Mouse (Mus musculus): ENCODE results near the gene Micu1. TPM values are rescaled to one million over a fixed set of nuclear protein-coding genes. Genes with fewer than 3 reads are reported as not detected.

Gene Micu1
- polyA plus RNA-seq, 1 experiment from 2014 or later = 78.4 TPM

- no peak overlapping the region for H3K4me2 ChIP-seq (ENCODE audit: low read length)
- no peak overlapping the region for H3K9ac ChIP-seq (ENCODE audit: low read depth, low read length)
- peaks cover 9% of the 10 kb centered on the region for H3K4me1 ChIP-seq (ENCODE audit: control insufficient read depth, insufficient read depth, low read length)
- H3K4me3 ChIP-seq (ENCODE audit: low read depth, low read length) = no peak overlapping the region
- no peaks in the 10 kb centered on the region for H3K27me3 ChIP-seq (ENCODE audit: control insufficient read depth, insufficient read depth, low read depth, low read length)
- H3K36me3 ChIP-seq (ENCODE audit: control insufficient read depth, insufficient read depth, low read length) = no peaks in the 10 kb centered on the region
- WGBS = 84% methylated on average over 12 of the region's 12 CpGs
- H3K9me3 ChIP-seq (replicated peaks; ENCODE audit: control insufficient read depth, low read length, poor library complexity, severe bottlenecking) = no peaks in the 10 kb centered on the region
- H3K27ac ChIP-seq (ENCODE audit: low read length) = no peak overlapping the region
- 0 out of 2 replicates have a peak, but pooled peaks have one; percentile 22 for ATAC-seq
Measured at GRCm38 (mm10) chr10:59800826-59801501, 98.7 kb downstream of the Micu1 start.

- no peak overlapping the region for H3K4me2 ChIP-seq (ENCODE audit: low read length)
- no peak overlapping the region for H3K4me3 ChIP-seq (ENCODE audit: low read depth, low read length)
- no peaks in the 10 kb centered on the region for H3K36me3 ChIP-seq (ENCODE audit: control insufficient read depth, insufficient read depth, low read length)
- H3K4me1 ChIP-seq (ENCODE audit: control insufficient read depth, insufficient read depth, low read length) = no peaks in the 10 kb centered on the region; the same call in 1 of the 2 replicates
- peak; percentile 52 for ATAC-seq
- H3K27ac ChIP-seq (ENCODE audit: low read length) = 0 out of 2 replicates have a peak overlapping the region, but pooled peaks have one; percentile 23
- no peaks in the 10 kb centered on the region for H3K27me3 ChIP-seq (ENCODE audit: control insufficient read depth, insufficient read depth, low read depth, low read length)
- H3K9me3 ChIP-seq (replicated peaks; ENCODE audit: control insufficient read depth, low read length, poor library complexity, severe bottlenecking) = no peaks in the 10 kb centered on the region
- no peak overlapping the region for H3K9ac ChIP-seq (ENCODE audit: low read depth, low read length)
- 72% methylated on average over 4 of the region's 4 CpGs for WGBS
Measured at GRCm38 (mm10) chr10:59808677-59809076, 106.4 kb downstream of the Micu1 start.

GRCm38 (mm10) chr10:59809991-59810574, 107.8 kb downstream of the Micu1 start:
- Histone ChIP-seq H3K27me3 (ENCODE audit: control insufficient read depth, insufficient read depth, low read depth, low read length) (no peaks in the 10 kb centered on the region), H3K27ac (ENCODE audit: low read length) (no peak overlapping the region), H3K4me2 (ENCODE audit: low read length) (no peak overlapping the region), H3K9ac (ENCODE audit: low read depth, low read length) (no peak overlapping the region), H3K4me3 (ENCODE audit: low read depth, low read length) (no peak overlapping the region), H3K36me3 (ENCODE audit: control insufficient read depth, insufficient read depth, low read length) (no peaks in the 10 kb centered on the region), H3K9me3 (replicated peaks; ENCODE audit: control insufficient read depth, low read length, poor library complexity, severe bottlenecking) (no peaks in the 10 kb centered on the region), H3K4me1 (ENCODE audit: control insufficient read depth, insufficient read depth, low read length) (no peaks in the 10 kb centered on the region; the same call in 1 of the 2 replicates)
- ATAC-seq = no peak
- 85% methylated on average over 4 of the region's 4 CpGs for WGBS

GRCm38 (mm10) chr10:59812939-59813338, 110.7 kb downstream of the Micu1 start:
- H3K27me3 ChIP-seq (ENCODE audit: control insufficient read depth, insufficient read depth, low read depth, low read length) = no peaks in the 10 kb centered on the region
- WGBS = 16% methylated on average over 13 of the region's 13 CpGs
- H3K4me3 ChIP-seq (ENCODE audit: low read depth, low read length) = no peak overlapping the region
- H3K9ac ChIP-seq (ENCODE audit: low read depth, low read length) = no peak overlapping the region
- no peaks in the 10 kb centered on the region; the same call in 1 of the 2 replicates for H3K4me1 ChIP-seq (ENCODE audit: control insufficient read depth, insufficient read depth, low read length)
- H3K36me3 ChIP-seq (ENCODE audit: control insufficient read depth, insufficient read depth, low read length) = no peaks in the 10 kb centered on the region
- no peak overlapping the region for H3K4me2 ChIP-seq (ENCODE audit: low read length)
- no peak overlapping the region for H3K27ac ChIP-seq (ENCODE audit: low read length)
- ATAC-seq = no peak
- no peaks in the 10 kb centered on the region for H3K9me3 ChIP-seq (replicated peaks; ENCODE audit: control insufficient read depth, low read length, poor library complexity, severe bottlenecking)

- no peak overlapping the region for H3K4me2 ChIP-seq (ENCODE audit: low read length)
Measured at GRCm38 (mm10) chr10:59813759-59814158, 111.5 kb downstream of the Micu1 start.

GRCm38 (mm10) chr10:59814505-59815155, 112.4 kb downstream of the Micu1 start:
- WGBS = 73% methylated on average over 7 of the region's 7 CpGs
- no peak for ATAC-seq
- no peak overlapping the region for H3K27ac ChIP-seq (ENCODE audit: low read length)

More at GRCm38 (mm10) chr10:59813759-59814158, 111.5 kb downstream of the Micu1 start:
- WGBS = 87% methylated on average over 9 of the region's 9 CpGs
- no peak for ATAC-seq
- no peaks in the 10 kb centered on the region for H3K36me3 ChIP-seq (ENCODE audit: control insufficient read depth, insufficient read depth, low read length)
- no peaks in the 10 kb centered on the region for H3K9me3 ChIP-seq (replicated peaks; ENCODE audit: control insufficient read depth, low read length, poor library complexity, severe bottlenecking)
- no peaks in the 10 kb centered on the region; the same call in 1 of the 2 replicates for H3K4me1 ChIP-seq (ENCODE audit: control insufficient read depth, insufficient read depth, low read length)
- no peak overlapping the region for H3K4me3 ChIP-seq (ENCODE audit: low read depth, low read length)
- no peak overlapping the region for H3K27ac ChIP-seq (ENCODE audit: low read length)
- H3K27me3 ChIP-seq (ENCODE audit: control insufficient read depth, insufficient read depth, low read depth, low read length) = no peaks in the 10 kb centered on the region
- no peak overlapping the region for H3K9ac ChIP-seq (ENCODE audit: low read depth, low read length)

GRCm38 (mm10) chr10:59816569-59816968, 114.3 kb downstream of the Micu1 start:
- WGBS = 76% methylated on average over 6 of the region's 6 CpGs

More at GRCm38 (mm10) chr10:59814505-59815155, 112.4 kb downstream of the Micu1 start:
- H3K27me3 ChIP-seq (ENCODE audit: control insufficient read depth, insufficient read depth, low read depth, low read length) = no peaks in the 10 kb centered on the region
- no peak overlapping the region for H3K4me3 ChIP-seq (ENCODE audit: low read depth, low read length)
- H3K4me1 ChIP-seq (ENCODE audit: control insufficient read depth, insufficient read depth, low read length) = no peaks in the 10 kb centered on the region
- no peaks in the 10 kb centered on the region for H3K36me3 ChIP-seq (ENCODE audit: control insufficient read depth, insufficient read depth, low read length)
- H3K9me3 ChIP-seq (replicated peaks; ENCODE audit: control insufficient read depth, low read length, poor library complexity, severe bottlenecking) = no peaks in the 10 kb centered on the region
- no peak overlapping the region for H3K9ac ChIP-seq (ENCODE audit: low read depth, low read length)
- no peak overlapping the region for H3K4me2 ChIP-seq (ENCODE audit: low read length)

GRCm38 (mm10) chr10:59817528-59817927, 115.3 kb downstream of the Micu1 start:
- no peaks in the 10 kb centered on the region for H3K27me3 ChIP-seq (ENCODE audit: control insufficient read depth, insufficient read depth, low read depth, low read length)
- ATAC-seq = 0 out of 2 replicates have a peak, but pooled peaks have one; percentile 26
- H3K4me2 ChIP-seq (ENCODE audit: low read length) = no peak overlapping the region
- H3K4me1 ChIP-seq (ENCODE audit: control insufficient read depth, insufficient read depth, low read length) = no peaks in the 10 kb centered on the region
- 20% methylated on average over 2 of the region's 2 CpGs for WGBS
- H3K4me3 ChIP-seq (ENCODE audit: low read depth, low read length) = no peak overlapping the region
- no peaks in the 10 kb centered on the region for H3K36me3 ChIP-seq (ENCODE audit: control insufficient read depth, insufficient read depth, low read length)
- H3K27ac ChIP-seq (ENCODE audit: low read length) = no peak overlapping the region
- no peak overlapping the region for H3K9ac ChIP-seq (ENCODE audit: low read depth, low read length)
- no peaks in the 10 kb centered on the region for H3K9me3 ChIP-seq (replicated peaks; ENCODE audit: control insufficient read depth, low read length, poor library complexity, severe bottlenecking)

More at GRCm38 (mm10) chr10:59816569-59816968, 114.3 kb downstream of the Micu1 start:
- Histone ChIP-seq H3K4me1 (ENCODE audit: control insufficient read depth, insufficient read depth, low read length) (no peaks in the 10 kb centered on the region), H3K9ac (ENCODE audit: low read depth, low read length) (no peak overlapping the region), H3K27me3 (ENCODE audit: control insufficient read depth, insufficient read depth, low read depth, low read length) (no peaks in the 10 kb centered on the region), H3K36me3 (ENCODE audit: control insufficient read depth, insufficient read depth, low read length) (no peaks in the 10 kb centered on the region), H3K9me3 (replicated peaks; ENCODE audit: control insufficient read depth, low read length, poor library complexity, severe bottlenecking) (no peaks in the 10 kb centered on the region), H3K27ac (ENCODE audit: low read length) (no peak overlapping the region), H3K4me2 (ENCODE audit: low read length) (no peak overlapping the region), H3K4me3 (ENCODE audit: low read depth, low read length) (no peak overlapping the region)
- ATAC-seq = no peak

GRCm38 (mm10) chr10:59817991-59818390, 115.7 kb downstream of the Micu1 start:
- Histone ChIP-seq H3K4me1 (ENCODE audit: control insufficient read depth, insufficient read depth, low read length) (no peaks in the 10 kb centered on the region), H3K36me3 (ENCODE audit: control insufficient read depth, insufficient read depth, low read length) (no peaks in the 10 kb centered on the region), H3K9me3 (replicated peaks; ENCODE audit: control insufficient read depth, low read length, poor library complexity, severe bottlenecking) (no peaks in the 10 kb centered on the region), H3K4me3 (ENCODE audit: low read depth, low read length) (no peak overlapping the region), H3K27me3 (ENCODE audit: control insufficient read depth, insufficient read depth, low read depth, low read length) (no peaks in the 10 kb centered on the region), H3K4me2 (ENCODE audit: low read length) (no peak overlapping the region), H3K9ac (ENCODE audit: low read depth, low read length) (no peak overlapping the region), H3K27ac (ENCODE audit: low read length) (no peak overlapping the region)
- WGBS = 92% methylated on average over 8 of the region's 8 CpGs
- ATAC-seq = no peak
